13 mouse cellular contexts compared by ENCODE assay signal in the genomic region with DNA sequence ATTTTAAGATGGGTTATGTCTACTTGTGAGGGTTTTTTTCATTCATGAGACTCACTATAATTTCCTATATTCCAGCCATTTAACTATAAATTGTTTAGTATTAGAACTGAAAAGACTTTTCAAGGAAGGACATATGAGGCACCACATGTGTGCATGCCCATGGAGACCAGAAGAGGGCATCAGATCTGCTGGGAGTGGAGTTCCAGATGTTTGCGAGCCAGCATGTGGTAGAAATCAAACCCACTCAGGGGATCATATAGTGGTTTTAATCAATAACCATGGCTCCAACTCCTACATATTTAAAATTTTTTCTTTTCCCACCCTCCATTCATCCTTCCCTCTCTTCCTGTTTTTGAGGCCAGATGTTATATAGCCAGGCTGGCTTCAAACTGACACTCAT. TPM values are rescaled to one million over a fixed set of nuclear protein-coding genes. Genes with fewer than 3 reads are reported as not detected.
DNase-seq lines count a peak whose midpoint lies in the region; ATAC-seq and TF ChIP-seq lines count a peak whose summit lies in the region.
"Had no signal": no experiment of that assay in that cellular context is flagged by ENCODE, and none has a peak within 500 bp of the region (broad histone marks: within the 10 kb centered on the region; RNA-seq: fewer than 3 reads in every experiment).

No protein-coding gene starts in this region.

- H3K4me2 ChIP-seq in intestine, postnatal 0 days (replicated peaks; ENCODE audit: low read depth): no peak overlapping the region
- H3K4me2 ChIP-seq in intestine, embryonic 15.5 days (replicated peaks): no peak overlapping the region
- no peak overlapping the region for H3K4me2 ChIP-seq in midbrain, postnatal 0 days (ENCODE audit: low read depth, low read length, poor library complexity, severe bottlenecking)
- H3K4me2 ChIP-seq in midbrain, embryonic 16.5 days (ENCODE audit: low read length): no peak overlapping the region
- H3K4me2 ChIP-seq in forebrain, embryonic 11.5 days (ENCODE audit: low read depth, low read length, severe bottlenecking): no peak overlapping the region
- H3K4me2 ChIP-seq: hindbrain, embryonic 14.5 days had no signal

- ATAC-seq in intestine, postnatal 0 days: no peak
- no peak for ATAC-seq in intestine, embryonic 15.5 days
- no peak for ATAC-seq in midbrain, postnatal 0 days (ENCODE audit: low FRiP score)
- no peak for ATAC-seq in midbrain, embryonic 16.5 days
- no peak for ATAC-seq in forebrain, embryonic 11.5 days (replicated peaks; ENCODE audit: low FRiP score)
- ATAC-seq: forebrain, embryonic 16.5 days had no signal

- H3K9ac ChIP-seq in intestine, postnatal 0 days (ENCODE audit: low read depth, low read length): no peak overlapping the region
- no peak overlapping the region for H3K9ac ChIP-seq in intestine, embryonic 15.5 days
- H3K9ac ChIP-seq in midbrain, postnatal 0 days (replicated peaks; ENCODE audit: low read length, poor library complexity, severe bottlenecking): no peak overlapping the region
- no peak overlapping the region for H3K9ac ChIP-seq in midbrain, embryonic 16.5 days (ENCODE audit: low read depth, low read length)
- H3K9ac ChIP-seq in forebrain, embryonic 11.5 days (ENCODE audit: low read length): no peak overlapping the region
- H3K9ac ChIP-seq: hindbrain, embryonic 14.5 days had no signal

- no peaks in the 10 kb centered on the region for H3K9me3 ChIP-seq in intestine, postnatal 0 days (ENCODE audit: control insufficient read depth)
- no peaks in the 10 kb centered on the region for H3K9me3 ChIP-seq in intestine, embryonic 15.5 days
- H3K9me3 ChIP-seq in midbrain, postnatal 0 days (ENCODE audit: low read length): no peaks in the 10 kb centered on the region
- H3K9me3 ChIP-seq in midbrain, embryonic 16.5 days (replicated peaks; ENCODE audit: control insufficient read depth, low read length, poor library complexity, severe bottlenecking): no peaks in the 10 kb centered on the region
- H3K9me3 ChIP-seq in forebrain, embryonic 11.5 days (ENCODE audit: control insufficient read depth, low read length): no peaks in the 10 kb centered on the region

- no peak for DNase-seq in midbrain, postnatal 0 days (ENCODE audit: low spot score)
- DNase-seq in embryo, embryonic 11 days: peak; percentile 41
- peak; percentile 39 for DNase-seq in thymus, postnatal 4 days
- DNase-seq in forebrain, embryonic 11.5 days (ENCODE audit: low spot score): no peak
- no peak for DNase-seq in heart, postnatal 4 days
- DNase-seq: adrenal gland, postnatal 25 days; cerebellum, postnatal 14 days had no signal

- no peaks in the 10 kb centered on the region for H3K4me1 ChIP-seq in intestine, postnatal 0 days (replicated peaks; ENCODE audit: control insufficient read depth, insufficient read depth, low read length)
- no peaks in the 10 kb centered on the region for H3K4me1 ChIP-seq in intestine, embryonic 15.5 days (replicated peaks)
- no peaks in the 10 kb centered on the region for H3K4me1 ChIP-seq in midbrain, postnatal 0 days (ENCODE audit: insufficient read depth, low read length)
- no peaks in the 10 kb centered on the region for H3K4me1 ChIP-seq in midbrain, embryonic 16.5 days (ENCODE audit: control insufficient read depth, insufficient read depth, low read length)
- H3K4me1 ChIP-seq in forebrain, embryonic 11.5 days (replicated peaks; ENCODE audit: control insufficient read depth, insufficient read depth, low read length): no peaks in the 10 kb centered on the region

- 52% methylated on average over 1 of the region's 1 CpGs for WGBS in intestine, postnatal 0 days
- WGBS in intestine, embryonic 15.5 days: 42% methylated on average over 1 of the region's 1 CpGs
- 51% methylated on average over 1 of the region's 1 CpGs for WGBS in midbrain, postnatal 0 days
- 50% methylated on average over 1 of the region's 1 CpGs for WGBS in midbrain, embryonic 16.5 days
- WGBS in forebrain, embryonic 11.5 days: 44% methylated on average over 1 of the region's 1 CpGs

- no peak overlapping the region for H3K27ac ChIP-seq in intestine, postnatal 0 days (ENCODE audit: low read depth, low read length)
- H3K27ac ChIP-seq in intestine, embryonic 15.5 days: no peak overlapping the region
- H3K27ac ChIP-seq in midbrain, postnatal 0 days (ENCODE audit: low read depth, low read length): no peak overlapping the region
- H3K27ac ChIP-seq in midbrain, embryonic 16.5 days (ENCODE audit: low read length): no peak overlapping the region
- H3K27ac ChIP-seq in forebrain, embryonic 11.5 days (ENCODE audit: low read depth, low read length): no peak overlapping the region
- H3K27ac ChIP-seq: hindbrain, embryonic 14.5 days had no signal

- H3K4me3 ChIP-seq in intestine, postnatal 0 days (ENCODE audit: low read depth, low read length): no peak overlapping the region
- H3K4me3 ChIP-seq in intestine, embryonic 15.5 days (replicated peaks): no peak overlapping the region
- H3K4me3 ChIP-seq in midbrain, postnatal 0 days (ENCODE audit: low read depth, low read length): no peak overlapping the region
- H3K4me3 ChIP-seq in midbrain, embryonic 16.5 days (ENCODE audit: low read depth, low read length): no peak overlapping the region
- no peak overlapping the region for H3K4me3 ChIP-seq in forebrain, embryonic 11.5 days (ENCODE audit: low read depth, low read length)

- H3K27me3 ChIP-seq in intestine, postnatal 0 days (replicated peaks; ENCODE audit: control insufficient read depth, insufficient read depth, low read length): no peaks in the 10 kb centered on the region
- no peaks in the 10 kb centered on the region for H3K27me3 ChIP-seq in intestine, embryonic 15.5 days (replicated peaks)
- no peaks in the 10 kb centered on the region for H3K27me3 ChIP-seq in midbrain, postnatal 0 days (ENCODE audit: insufficient read depth, low read length)
- no peaks in the 10 kb centered on the region for H3K27me3 ChIP-seq in midbrain, embryonic 16.5 days (ENCODE audit: control insufficient read depth, insufficient read depth, low read depth, low read length)
- H3K27me3 ChIP-seq in forebrain, embryonic 11.5 days (ENCODE audit: control insufficient read depth, insufficient read depth, low read length): no peaks in the 10 kb centered on the region

- no peaks in the 10 kb centered on the region for H3K36me3 ChIP-seq in intestine, postnatal 0 days (ENCODE audit: control insufficient read depth, insufficient read depth)
- H3K36me3 ChIP-seq in intestine, embryonic 15.5 days: no peaks in the 10 kb centered on the region
- H3K36me3 ChIP-seq in midbrain, postnatal 0 days (ENCODE audit: insufficient read depth, low read length): no peaks in the 10 kb centered on the region
- H3K36me3 ChIP-seq in midbrain, embryonic 16.5 days (ENCODE audit: control insufficient read depth, insufficient read depth, low read length): no peaks in the 10 kb centered on the region
- H3K36me3 ChIP-seq in forebrain, embryonic 11.5 days (ENCODE audit: control insufficient read depth, insufficient read depth, low read length): no peaks in the 10 kb centered on the region

- peak; percentile 66 for TF ChIP-seq CTCF in intestine, postnatal 0 days (IDR thresholded peaks at IDR 0.05; ENCODE audit: low read depth)
- peak; percentile 29; the same call in 1 of the 2 replicates for TF ChIP-seq CTCF in midbrain, postnatal 0 days (IDR thresholded peaks at IDR 0.05)

RNA-seq across cellular contexts. Expression of a gene that starts 15.3 kb away (rescaled TPM):
- 0.78 and 1.2 TPM in 2 replicates for polyA plus RNA-seq in intestine, postnatal 0 days (2015; fragmentation: Nextera tagmentation; extraction: Ambion mirVana)
- polyA plus RNA-seq in intestine, embryonic 15.5 days (2015; fragmentation: Nextera tagmentation; extraction: Ambion mirVana): 1.1 and 1.2 TPM in 2 replicates
- total RNA-seq in midbrain, postnatal 0 days (2014; rRNA removed): 3.4 and 3.9 TPM in 2 replicates
- 4.0 and 4.4 TPM in 2 replicates for polyA plus RNA-seq in midbrain, postnatal 0 days (2015; fragmentation: Nextera tagmentation; extraction: Ambion mirVana)
- polyA plus RNA-seq in midbrain, embryonic 16.5 days (2015; fragmentation: Nextera tagmentation; extraction: Ambion mirVana): 3.3 and 3.7 TPM in 2 replicates
- 1.1 and 1.2 TPM in 2 replicates for polyA plus RNA-seq in forebrain, embryonic 11.5 days (2014; fragmentation: Nextera tagmentation; extraction: Ambion mirVana)
- total RNA-seq in heart, postnatal 4 days (2021): 1 to 10 TPM; 1.6 to 1.7 TPM

RNA-seq across cellular contexts. Expression of a gene that starts 56.3 kb away (rescaled TPM):
- polyA plus RNA-seq in intestine, postnatal 0 days (2015; fragmentation: Nextera tagmentation; extraction: Ambion mirVana): 0.58 and 0.70 TPM in 2 replicates
- polyA plus RNA-seq in intestine, embryonic 15.5 days (2015; fragmentation: Nextera tagmentation; extraction: Ambion mirVana): 0.44 and 0.81 TPM in 2 replicates
- 3.2 and 3.4 TPM in 2 replicates for total RNA-seq in midbrain, postnatal 0 days (2014; rRNA removed)
- 3.6 and 3.8 TPM in 2 replicates for polyA plus RNA-seq in midbrain, postnatal 0 days (2015; fragmentation: Nextera tagmentation; extraction: Ambion mirVana)
- polyA plus RNA-seq in midbrain, embryonic 16.5 days (2015; fragmentation: Nextera tagmentation; extraction: Ambion mirVana): 2.1 and 3.2 TPM in 2 replicates
- 0.95 and 1.1 TPM in 2 replicates for polyA plus RNA-seq in forebrain, embryonic 11.5 days (2014; fragmentation: Nextera tagmentation; extraction: Ambion mirVana)
- under 1 TPM; 0.36 to 0.62 TPM for total RNA-seq in heart, postnatal 4 days (2021)
- polyA plus RNA-seq: liver, embryonic 16.5 days had no signal

RNA-seq across cellular contexts. Expression of a gene that starts 56.8 kb away (rescaled TPM):
- polyA plus RNA-seq in intestine, postnatal 0 days (2015; fragmentation: Nextera tagmentation; extraction: Ambion mirVana): 7.0 and 7.5 TPM in 2 replicates
- polyA plus RNA-seq in intestine, embryonic 15.5 days (2015; fragmentation: Nextera tagmentation; extraction: Ambion mirVana): 14.4 and 16.3 TPM in 2 replicates
- 13.8 and 16.7 TPM in 2 replicates for total RNA-seq in midbrain, postnatal 0 days (2014; rRNA removed)
- 4.0 and 4.3 TPM in 2 replicates for polyA plus RNA-seq in midbrain, postnatal 0 days (2015; fragmentation: Nextera tagmentation; extraction: Ambion mirVana)
- 3.5 and 4.3 TPM in 2 replicates for polyA plus RNA-seq in midbrain, embryonic 16.5 days (2015; fragmentation: Nextera tagmentation; extraction: Ambion mirVana)
- 6.9 and 7.6 TPM in 2 replicates for polyA plus RNA-seq in forebrain, embryonic 11.5 days (2014; fragmentation: Nextera tagmentation; extraction: Ambion mirVana)
- total RNA-seq in heart, postnatal 4 days (2021): 10 to 100 TPM; 28.5 to 28.9 TPM

Comparison
In these comparisons a context has a peak if more than half of its experiments do, and no peak if none do; other contexts are left out.
1. DNase-seq: peak in embryo, embryonic 11 days (single experiment) and thymus, postnatal 4 days (single experiment); none in midbrain, postnatal 0 days (single experiment), forebrain, embryonic 11.5 days (single experiment) and heart, postnatal 4 days (single experiment).